Mouse (Mus musculus): ENCODE results near the gene Asic2. TPM values are rescaled to one million over a fixed set of nuclear protein-coding genes. Genes with fewer than 3 reads are reported as not detected.

Asic2 gene
- total and polyA plus RNA-seq, 2 experiments from 2014 or later: 19.2 to 57.3 TPM

GRCm38 (mm10) chr11:80949068-80949738, 1019.1 kb downstream of the Asic2 start:
- H3K4me1 ChIP-seq (ENCODE audit: insufficient read depth, low read length): no peaks in the 10 kb centered on the region
- H3K27me3 ChIP-seq (ENCODE audit: insufficient read depth, low read length): no peaks in the 10 kb centered on the region
- TF ChIP-seq CTCF (IDR thresholded peaks at IDR 0.05; ENCODE audit: low read depth): no peak
- H3K9ac ChIP-seq (replicated peaks; ENCODE audit: low read length): no peak overlapping the region
- no peaks in the 10 kb centered on the region for H3K9me3 ChIP-seq (ENCODE audit: low read length)
- no peaks in the 10 kb centered on the region for H3K36me3 ChIP-seq (ENCODE audit: insufficient read depth, low read length)
- H3K27ac ChIP-seq: no peak overlapping the region
- H3K4me2 ChIP-seq (ENCODE audit: low read depth, low read length): no peak overlapping the region
- H3K4me3 ChIP-seq (ENCODE audit: low read length): no peak overlapping the region
- WGBS: 80% methylated on average over 11 of the region's 11 CpGs
- ATAC-seq (no peak), DNase-seq (ENCODE audit: low spot score) (no peak)

DNA sequence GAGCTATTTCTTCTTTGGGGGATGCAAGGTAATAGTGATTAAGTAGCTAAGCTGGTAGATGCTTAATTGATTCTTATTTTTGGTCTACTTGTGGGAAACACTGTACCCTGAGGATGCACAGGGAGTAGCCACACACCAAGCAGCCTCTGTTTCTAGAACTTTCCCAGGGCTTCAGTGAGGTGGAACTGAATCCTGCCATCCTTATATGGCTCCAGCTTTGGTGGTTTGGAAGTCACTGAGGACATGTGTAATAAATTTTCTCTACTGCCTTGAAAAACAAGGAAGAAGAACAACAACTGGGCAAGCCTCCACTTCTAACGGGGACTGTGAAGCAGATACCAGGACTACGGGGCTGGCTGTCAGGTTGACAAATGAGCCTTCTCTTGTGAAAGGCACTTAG, 1020.2 kb downstream of the Asic2 start:
- DNase-seq (ENCODE audit: low spot score): peak; percentile 18
- Histone ChIP-seq H3K27me3 (ENCODE audit: insufficient read depth, low read length) (no peaks in the 10 kb centered on the region), H3K4me2 (ENCODE audit: low read depth, low read length) (no peak overlapping the region), H3K36me3 (ENCODE audit: insufficient read depth, low read length) (no peaks in the 10 kb centered on the region), H3K4me3 (ENCODE audit: low read length) (no peak overlapping the region), H3K27ac (no peak overlapping the region), H3K9ac (replicated peaks; ENCODE audit: low read length) (no peak overlapping the region), H3K9me3 (ENCODE audit: low read length) (no peaks in the 10 kb centered on the region), H3K4me1 (ENCODE audit: insufficient read depth, low read length) (no peaks in the 10 kb centered on the region)
- no peak for TF ChIP-seq CTCF (IDR thresholded peaks at IDR 0.05; ENCODE audit: low read depth)
- ATAC-seq: no peak
- 48% methylated on average over 2 of the region's 2 CpGs for WGBS

DNA sequence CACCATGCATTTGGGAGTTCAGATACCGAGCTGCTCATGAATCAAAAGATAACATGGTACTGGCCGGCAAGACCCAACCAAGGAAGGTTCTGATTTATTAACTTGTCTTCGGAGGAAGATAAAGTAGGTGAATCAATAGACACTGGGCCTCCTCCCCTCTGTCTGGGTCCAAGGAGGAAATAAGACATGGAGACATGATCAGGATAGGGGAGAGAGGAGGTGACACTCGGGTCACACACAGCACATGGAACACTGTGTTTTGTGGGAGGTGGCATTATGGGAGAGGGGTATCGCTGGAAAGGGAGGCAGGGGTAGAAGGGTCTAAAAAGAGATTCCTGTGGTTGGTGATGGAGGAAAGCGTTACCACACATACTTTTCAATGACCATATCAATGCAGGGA, 1022.1 kb downstream of the Asic2 start:
- WGBS: 89% methylated on average over 6 of the region's 6 CpGs
- H3K27me3 ChIP-seq (ENCODE audit: insufficient read depth, low read length): no peaks in the 10 kb centered on the region
- DNase-seq (ENCODE audit: low spot score) (no peak), ATAC-seq (no peak)
- H3K9ac ChIP-seq (replicated peaks; ENCODE audit: low read length): no peak overlapping the region
- H3K4me2 ChIP-seq (ENCODE audit: low read depth, low read length): no peak overlapping the region
- H3K9me3 ChIP-seq (ENCODE audit: low read length): no peaks in the 10 kb centered on the region
- H3K27ac ChIP-seq: no peak overlapping the region
- no peaks in the 10 kb centered on the region for H3K36me3 ChIP-seq (ENCODE audit: insufficient read depth, low read length)
- no peak overlapping the region for H3K4me3 ChIP-seq (ENCODE audit: low read length)
- no peak for TF ChIP-seq CTCF (IDR thresholded peaks at IDR 0.05; ENCODE audit: low read depth)
- no peaks in the 10 kb centered on the region for H3K4me1 ChIP-seq (ENCODE audit: insufficient read depth, low read length)

DNA sequence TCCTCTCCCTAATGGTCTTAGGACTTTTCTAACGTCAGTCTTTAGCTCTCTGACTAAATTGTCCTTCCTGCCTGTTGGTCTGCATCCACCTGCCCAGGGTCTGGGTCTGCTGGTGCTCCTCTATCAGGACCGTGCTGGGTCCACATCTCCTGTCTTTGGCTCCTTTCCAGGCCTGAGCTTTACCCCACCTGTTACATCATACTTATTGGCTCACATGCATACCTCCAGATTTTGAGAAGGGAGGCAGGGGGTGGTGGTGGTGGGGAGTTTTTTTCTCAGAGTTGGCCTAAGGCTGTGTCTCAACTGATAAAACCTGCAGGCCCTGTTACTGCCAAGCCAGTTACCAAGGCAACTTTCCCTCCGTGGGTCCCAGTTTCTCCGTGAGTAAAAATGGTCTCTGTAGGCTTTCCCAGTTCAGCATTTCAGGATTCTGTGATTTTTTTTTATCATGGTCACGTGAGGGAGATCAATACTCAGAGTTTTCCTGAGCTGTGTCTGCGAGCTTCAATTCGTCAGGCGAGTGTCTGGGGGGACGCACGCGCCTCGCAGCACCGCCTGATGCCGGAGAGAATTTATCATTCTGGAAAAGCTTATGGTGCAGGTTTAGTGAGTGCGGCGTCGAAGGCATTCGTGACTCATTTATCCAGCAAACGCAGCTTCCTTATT, 1044.8 kb downstream of the Asic2 start:
- H3K4me1 ChIP-seq (ENCODE audit: insufficient read depth, low read length): no peaks in the 10 kb centered on the region
- no peak overlapping the region for H3K4me2 ChIP-seq (ENCODE audit: low read depth, low read length)
- ATAC-seq (peak; percentile 12; the same call in 1 of the 2 replicates), DNase-seq (ENCODE audit: low spot score) (no peak)
- H3K36me3 ChIP-seq (ENCODE audit: insufficient read depth, low read length): no peaks in the 10 kb centered on the region
- TF ChIP-seq CTCF (IDR thresholded peaks at IDR 0.05; ENCODE audit: low read depth): no peak
- no peak overlapping the region for H3K4me3 ChIP-seq (ENCODE audit: low read length)
- H3K9me3 ChIP-seq (ENCODE audit: low read length): no peaks in the 10 kb centered on the region
- WGBS: 67% methylated on average over 19 of the region's 19 CpGs
- H3K9ac ChIP-seq (replicated peaks; ENCODE audit: low read length): no peak overlapping the region
- no peaks in the 10 kb centered on the region for H3K27me3 ChIP-seq (ENCODE audit: insufficient read depth, low read length)
- H3K27ac ChIP-seq: no peak overlapping the region

GRCm38 (mm10) chr11:80918332-80918731, 1049.9 kb downstream of the Asic2 start:
- H3K36me3 ChIP-seq (ENCODE audit: insufficient read depth, low read length): no peaks in the 10 kb centered on the region; the same call in 1 of the 2 replicates
- no peak overlapping the region for H3K27ac ChIP-seq
- H3K9me3 ChIP-seq (ENCODE audit: low read length): no peaks in the 10 kb centered on the region
- TF ChIP-seq CTCF (IDR thresholded peaks at IDR 0.05; ENCODE audit: low read depth): no peak
- H3K9ac ChIP-seq (replicated peaks; ENCODE audit: low read length): no peak overlapping the region
- DNase-seq (ENCODE audit: low spot score) (no peak), ATAC-seq (no peak)
- no peak overlapping the region for H3K4me2 ChIP-seq (ENCODE audit: low read depth, low read length)
- no peaks in the 10 kb centered on the region; the same call in 1 of the 2 replicates for H3K4me1 ChIP-seq (ENCODE audit: insufficient read depth, low read length)
- 92% methylated on average over 5 of the region's 5 CpGs for WGBS
- H3K27me3 ChIP-seq (ENCODE audit: insufficient read depth, low read length): no peaks in the 10 kb centered on the region
- no peak overlapping the region for H3K4me3 ChIP-seq (ENCODE audit: low read length)

DNA sequence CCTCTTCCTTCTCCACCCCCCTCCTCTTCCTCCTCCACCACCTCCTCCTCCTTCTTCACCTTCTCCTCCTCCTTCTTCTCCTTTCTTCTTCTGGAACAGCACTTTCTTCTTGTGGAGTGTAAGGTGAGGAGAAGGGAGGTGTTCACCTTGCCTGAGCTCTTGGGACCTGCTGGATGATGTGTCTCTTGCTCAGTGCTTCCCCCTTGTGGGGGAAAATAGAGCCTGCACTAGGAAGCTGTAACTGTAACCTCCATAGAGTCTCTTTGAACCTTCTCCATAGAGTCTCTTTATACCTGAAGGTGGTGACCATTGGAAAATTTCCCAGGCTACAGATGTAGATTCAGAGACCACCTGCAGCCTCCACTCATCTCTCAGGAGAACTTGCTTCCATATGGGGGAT, 1050.6 kb downstream of the Asic2 start:
- Histone ChIP-seq H3K9me3 (ENCODE audit: low read length) (no peaks in the 10 kb centered on the region), H3K4me3 (ENCODE audit: low read length) (no peak overlapping the region), H3K36me3 (ENCODE audit: insufficient read depth, low read length) (no peaks in the 10 kb centered on the region; the same call in 1 of the 2 replicates), H3K4me1 (ENCODE audit: insufficient read depth, low read length) (no peaks in the 10 kb centered on the region; the same call in 1 of the 2 replicates), H3K27ac (no peak overlapping the region), H3K9ac (replicated peaks; ENCODE audit: low read length) (no peak overlapping the region), H3K27me3 (ENCODE audit: insufficient read depth, low read length) (no peaks in the 10 kb centered on the region), H3K4me2 (ENCODE audit: low read depth, low read length) (no peak overlapping the region)
- no peak for ATAC-seq
- DNase-seq (ENCODE audit: low spot score): no peak
- TF ChIP-seq CTCF (IDR thresholded peaks at IDR 0.05; ENCODE audit: low read depth): peak; percentile 33; the same call in 1 of the 2 replicates

All from hindbrain, postnatal 0 days (tissue).